In genomic region chr14:123040046-123040445, GRCm38 (mm10) we compare ENCODE assay signal across 33 mouse cellular contexts.
"Had no signal": no experiment of that assay in that cellular context is flagged by ENCODE, and none has a peak within 500 bp of the region (broad histone marks: within the 10 kb centered on the region; RNA-seq: fewer than 3 reads in every experiment).

No protein-coding gene starts in this region.

- H3K36me3 ChIP-seq: heart, embryonic 10.5 days; heart, embryonic 12.5 days; heart, embryonic 13.5 days; heart, embryonic 15.5 days; hindbrain, embryonic 10.5 days; hindbrain, embryonic 12.5 days; hindbrain, embryonic 13.5 days; hindbrain, embryonic 15.5 days; kidney, embryonic 15.5 days had no signal

- H3K4me1 ChIP-seq: heart, embryonic 10.5 days; heart, embryonic 12.5 days; heart, embryonic 13.5 days; heart, embryonic 15.5 days; hindbrain, embryonic 10.5 days; hindbrain, embryonic 12.5 days; hindbrain, embryonic 13.5 days; hindbrain, embryonic 15.5 days; kidney, embryonic 15.5 days had no signal

- H3K9ac ChIP-seq: heart, embryonic 12.5 days; heart, embryonic 13.5 days; heart, embryonic 15.5 days; hindbrain, embryonic 12.5 days; hindbrain, embryonic 13.5 days; hindbrain, embryonic 14.5 days; hindbrain, embryonic 15.5 days; kidney, embryonic 15.5 days had no signal

- H3K9me3 ChIP-seq: heart, embryonic 10.5 days; heart, embryonic 12.5 days; heart, embryonic 13.5 days; heart, embryonic 15.5 days; hindbrain, embryonic 10.5 days; hindbrain, embryonic 12.5 days; hindbrain, embryonic 13.5 days; hindbrain, embryonic 15.5 days; kidney, embryonic 15.5 days had no signal

- DNase-seq: heart, postnatal 10 days; heart, postnatal 14 days; heart, postnatal 36 days; heart, postnatal 4 days; kidney, adult 11 months; kidney, adult 18-20 months; kidney, adult 2 months; kidney, adult 8-10 months; kidney, adult 9 months; kidney, postnatal 10 days; kidney, postnatal 14 days; kidney, postnatal 25 days; kidney, postnatal 36 days; kidney, postnatal 4 days; layer of hippocampus, adult 9-11 months; layer of hippocampus, postnatal 36 days had no signal

- ATAC-seq: hindbrain, embryonic 16.5 days; hindbrain, postnatal 0 days; inflammation-experienced regulatory T-cells, adult 6 months; intestine, postnatal 0 days had no signal

- H3K4me2 ChIP-seq: heart, embryonic 12.5 days; heart, embryonic 13.5 days; heart, embryonic 15.5 days; hindbrain, embryonic 12.5 days; hindbrain, embryonic 13.5 days; hindbrain, embryonic 14.5 days; hindbrain, embryonic 15.5 days; kidney, embryonic 15.5 days had no signal

- H3K4me3 ChIP-seq: heart, embryonic 10.5 days; heart, embryonic 12.5 days; heart, embryonic 13.5 days; heart, embryonic 15.5 days; hindbrain, embryonic 10.5 days; hindbrain, embryonic 12.5 days; hindbrain, embryonic 13.5 days; hindbrain, embryonic 15.5 days; kidney, embryonic 15.5 days; layer of hippocampus, adult 2 months; left cerebral cortex, adult 2 months had no signal

- H3K27ac ChIP-seq: heart, embryonic 10.5 days; heart, embryonic 13.5 days; heart, embryonic 15.5 days; hindbrain, embryonic 10.5 days; hindbrain, embryonic 12.5 days; hindbrain, embryonic 13.5 days; hindbrain, embryonic 14.5 days; hindbrain, embryonic 15.5 days; hindbrain, postnatal 0 days; kidney, embryonic 15.5 days; kidney, postnatal 0 days; layer of hippocampus, adult 2 months; left cerebral cortex, adult 2 months had no signal

- H3K27me3 ChIP-seq: heart, embryonic 12.5 days; heart, embryonic 13.5 days; heart, embryonic 15.5 days; hindbrain, embryonic 12.5 days; hindbrain, embryonic 13.5 days; hindbrain, embryonic 15.5 days; kidney, embryonic 15.5 days had no signal
